Mouse (Mus musculus) thymus, postnatal 10 days (tissue): ENCODE results near the gene Plxna2.

Source experiments
- DNase-seq, 2 experiments: peaks; one replicate each; pipeline ENCODE4 v3.0.0; 2021; ENCODE audit warnings: low spot score in 2 of 2

Plxna2 gene

GRCm38 (mm10) chr1:194706566-194706965 is 88.5 kb downstream of the Plxna2 start:
- no peak for DNase-seq

- no peak for DNase-seq
These were observed 94.4 kb downstream of the Plxna2 start for GRCm38 (mm10) chr1:194712373-194712772.

- DNase-seq, result no peak
These were observed 96.4 kb downstream of the Plxna2 start for GRCm38 (mm10) chr1:194714138-194715031.

GRCm38 (mm10) chr1:194717451-194717874 is 99.4 kb downstream of the Plxna2 start:
- no peak for DNase-seq

GRCm38 (mm10) chr1:194720406-194720805 is 102.4 kb downstream of the Plxna2 start:
- no peak for DNase-seq

GRCm38 (mm10) chr1:194721260-194721659 is 103.2 kb downstream of the Plxna2 start:
- DNase-seq, result no peak

GRCm38 (mm10) chr1:194722329-194722728 is 104.3 kb downstream of the Plxna2 start:
- DNase-seq, result no peak

GRCm38 (mm10) chr1:194734836-194735235 is 116.8 kb downstream of the Plxna2 start:
- DNase-seq, result no peak

- no peak for DNase-seq
These were observed 121.9 kb downstream of the Plxna2 start for GRCm38 (mm10) chr1:194739894-194740293.

- DNase-seq, result no peak
These were observed 124.9 kb downstream of the Plxna2 start for GRCm38 (mm10) chr1:194742901-194743422.

- DNase-seq, result no peak
These were observed 127.3 kb downstream of the Plxna2 start for GRCm38 (mm10) chr1:194745177-194745934.

- DNase-seq, result no peak
These were observed 128.6 kb downstream of the Plxna2 start for GRCm38 (mm10) chr1:194746332-194747249.

- DNase-seq, result no peak
These were observed 129.2 kb downstream of the Plxna2 start for GRCm38 (mm10) chr1:194747258-194747657.

- peak; percentile 6 to 40 for DNase-seq
These were observed 135.2 kb downstream of the Plxna2 start for GRCm38 (mm10) chr1:194753168-194753567.

- DNase-seq, result no peak
These were observed 138.0 kb downstream of the Plxna2 start for GRCm38 (mm10) chr1:194756001-194756400.

- DNase-seq, result no peak
These were observed 138.4 kb downstream of the Plxna2 start for GRCm38 (mm10) chr1:194756409-194756808.

- no peak for DNase-seq
These were observed 138.8 kb downstream of the Plxna2 start for GRCm38 (mm10) chr1:194756863-194757262.

GRCm38 (mm10) chr1:194761432-194762212 is 143.6 kb downstream of the Plxna2 start:
- DNase-seq, result no peak

GRCm38 (mm10) chr1:194762896-194763295 is 144.9 kb downstream of the Plxna2 start:
- DNase-seq, result no peak

GRCm38 (mm10) chr1:194764951-194765350 is 146.9 kb downstream of the Plxna2 start:
- no peak for DNase-seq

GRCm38 (mm10) chr1:194768799-194769198 is 150.8 kb downstream of the Plxna2 start:
- DNase-seq, result no peak
